Mouse (Mus musculus) CH12.LX (cell line): ENCODE results near the gene Fbxl22. TPM values are rescaled to one million over a fixed set of nuclear protein-coding genes. Genes with fewer than 3 reads are reported as not detected.
A peak's percentile ranks its signal among the peaks of the same experiment; 100 is the strongest.

Source experiments
- DNase-seq: peaks from one replicate; pipeline ENCODE4 v3.0.0-alpha.2; 2013; ENCODE audit errors: extremely low read depth
- H3K27ac ChIP-seq: 2 replicates; pipeline ENCODE4 v1.5.1; 2012; ENCODE audit warnings: low read depth, mild to moderate bottlenecking, control low read depth, moderate library complexity; ENCODE audit not compliant: insufficient read depth
- H3K27me3 ChIP-seq: replicated peaks from 2 replicates; pipeline ENCODE3; 2012; ENCODE audit warnings: inconsistent platforms
- H3K36me3 ChIP-seq, 2 experiments: replicated peaks in 1 of 2; 2 replicates each; pipeline versions ENCODE3 to v1.6.1; 2012; ENCODE audit warnings: inconsistent platforms in 1 of 2, low read length in 1 of 2, mild to moderate bottlenecking in 1 of 2, mixed read lengths in 1 of 2, moderate library complexity in 1 of 2; ENCODE audit not compliant: control insufficient read depth in 1 of 2, insufficient read depth in 1 of 2
- H3K4me1 ChIP-seq, 2 experiments: 2 replicates each; pipeline ENCODE4 v1.6.1; 2012; ENCODE audit warnings: inconsistent platforms in 1 of 2, moderate library complexity in 1 of 2; ENCODE audit not compliant: insufficient read depth in 2 of 2, control insufficient read depth in 1 of 2
- H3K4me2 ChIP-seq: 2 replicates; pipeline ENCODE4 v1.6.1; 2012; ENCODE audit warnings: low read depth, mild to moderate bottlenecking, control low read depth; ENCODE audit not compliant: poor library complexity, insufficient read depth, severe bottlenecking
- H3K4me3 ChIP-seq, 3 experiments: fragments of 150-350 bp in 1 of 3; sonication (generic) in 1 of 3; replicated peaks in 1 of 3; 2 replicates each; pipeline versions ENCODE3 to v1.5.1; 2011 to 2012; ENCODE audit warnings: low read depth in 2 of 3, low read length in 2 of 3, mild to moderate bottlenecking in 2 of 3, moderate library complexity in 2 of 3, control low read depth in 1 of 3, improper control_type of control experiment in 1 of 3, inconsistent platforms in 1 of 3, mixed read lengths in 1 of 3; ENCODE audit not compliant: poor library complexity in 1 of 3
- H3K79me2 ChIP-seq: replicated peaks from 2 replicates; pipeline ENCODE4 v1.6.1; 2012; ENCODE audit warnings: mild to moderate bottlenecking, moderate library complexity; ENCODE audit not compliant: control insufficient read depth, poor library complexity, insufficient read depth, severe bottlenecking; ENCODE audit errors: extremely low read depth
- H3K9ac ChIP-seq: 2 replicates; pipeline ENCODE4 v1.6.1; 2012; ENCODE audit warnings: low read depth, mild to moderate bottlenecking, control low read depth, moderate library complexity; ENCODE audit not compliant: insufficient read depth
- H3K9me3 ChIP-seq: replicated peaks from 2 replicates; pipeline ENCODE3; 2012; ENCODE audit warnings: low read length, inconsistent platforms, mixed read lengths
- BHLHE40 ChIP-seq: IDR thresholded peaks from 2 replicates; pipeline ENCODE4 v1.6.1; 2011; ENCODE audit warnings: mild to moderate bottlenecking, low read depth, low read length, improper control_type of control experiment
- CHD2 ChIP-seq: IDR thresholded peaks from 2 replicates; pipeline ENCODE4 v1.6.1; 2011; ENCODE audit warnings: low read length, improper control_type of control experiment
- CTCF ChIP-seq, 2 experiments: IDR thresholded peaks in 1 of 2; conservative IDR thresholded peaks in 1 of 2; 2 replicates each; pipeline ENCODE4 v1.5.1; 2011 to 2012; ENCODE audit warnings: low read depth in 2 of 2, low read length in 2 of 2, improper control_type of control experiment in 1 of 2, inconsistent platforms in 1 of 2, mild to moderate bottlenecking in 1 of 2, moderate library complexity in 1 of 2
- MXI1 ChIP-seq: IDR thresholded peaks from 2 replicates; pipeline ENCODE4 v1.6.1; 2011; ENCODE audit warnings: mild to moderate bottlenecking, low read depth, low read length, improper control_type of control experiment
- MYC ChIP-seq: IDR thresholded peaks from 2 replicates; pipeline ENCODE4 v1.6.1; 2011; ENCODE audit warnings: low read depth, mild to moderate bottlenecking, improper control_type of control experiment, low read length
- POLR2AphosphoS2 ChIP-seq: IDR thresholded peaks from 2 replicates; pipeline ENCODE4 v1.6.1; 2011; ENCODE audit warnings: low read depth, low read length, improper control_type of control experiment
- RAD21 ChIP-seq: IDR thresholded peaks from 2 replicates; pipeline ENCODE4 v1.6.1; 2011; ENCODE audit warnings: low read depth, mild to moderate bottlenecking, low read length, improper control_type of control experiment, moderate library complexity
- RCOR1 ChIP-seq: conservative IDR thresholded peaks from 2 replicates; pipeline ENCODE4 v1.6.1; 2012; ENCODE audit warnings: low read depth, mild to moderate bottlenecking, inconsistent platforms, low read length, improper control_type of control experiment
- SMC3 ChIP-seq: IDR thresholded peaks from 2 replicates; pipeline ENCODE4 v1.6.1; 2011; ENCODE audit warnings: low read depth, low read length, improper control_type of control experiment
- TBP ChIP-seq: conservative IDR thresholded peaks from 2 replicates; pipeline ENCODE4 v1.6.1; 2011; ENCODE audit warnings: low read depth, low read length, improper control_type of control experiment
- TCF12 ChIP-seq: IDR thresholded peaks from 2 replicates; pipeline ENCODE4 v1.6.1; 2014; ENCODE audit warnings: low read depth, mild to moderate bottlenecking, inconsistent platforms, low read length, improper control_type of control experiment
- ZKSCAN1 ChIP-seq: IDR thresholded peaks from 2 replicates; pipeline ENCODE4 v1.6.1; 2012; ENCODE audit warnings: low read depth, inconsistent platforms, low read length, improper control_type of control experiment, borderline replicate concordance
- dilution Hi-C: fragments of 300-500 bp; cut with MboI; formaldehyde crosslinking; loops from 2 replicates; pipeline ENCODE4 v1.14.3; 2020; ENCODE audit warnings: low sequenced_read_pairs; ENCODE audit not compliant: extremely low pct_unique_long_range_greater_than_20kb, extremely low pct_ligation_motif_present
- in situ Hi-C: fragments of 300-500 bp; cut with MboI; formaldehyde crosslinking; loops from 3 replicates; pipeline ENCODE4 v1.14.3; 2019; ENCODE audit warnings: low sequenced_read_pairs, low pct_ligation_motif_present, low pct_unique_long_range_greater_than_20kb, mixed read lengths
- polyA plus RNA-seq: library from polyadenylated mRNA; unstranded; fragments of >175 nt; gene quantifications from 2 replicates; pipeline ENCODE4 v1.2.1, GENCODE M21; 2012; ENCODE audit warnings: low read depth; ENCODE audit not compliant: insufficient read length
- total RNA-seq, 2 experiments: library from RNA; depleted of rRNA; stranded (reverse); fragments of 300-350 nt in 1 of 2; fragments of >200 nt in 1 of 2; gene quantifications; 2 replicates each; pipeline ENCODE4 v1.2.3; 2012 to 2014

The Fbxl22 gene
- total and polyA plus RNA-seq, 3 experiments: 0.19 to 0.34 (median 0.21) TPM

GRCm38 (mm10) chr9:66465087-66465486 is 49.3 kb downstream of the Fbxl22 start:
- H3K4me2 ChIP-seq: no peak overlapping the region
- DNase-seq: peak; percentile 58
- no peaks in the 10 kb centered on the region for H3K79me2 ChIP-seq
- TF ChIP-seq RAD21 (peak; percentile 58), CHD2 (no peak), MXI1 (no peak), TBP (no peak), RCOR1 (no peak), ZKSCAN1 (no peak), SMC3 (peak; percentile 61), CTCF (conservative IDR thresholded peaks at IDR 0.05 in 1 of 2, IDR thresholded peaks at IDR 0.05 in 1 of 2; ENCODE audit: low read depth in 2 of 2, low read length in 2 of 2) (peak; percentile 51 to 70), TCF12 (no peak), BHLHE40 (no peak), POLR2AphosphoS2 (no peak), MYC (no peak)
- H3K9ac ChIP-seq: no peak overlapping the region
- no peaks in the 10 kb centered on the region for H3K27me3 ChIP-seq
- no peak overlapping the region for H3K27ac ChIP-seq
- dilution Hi-C loops (no loop called here), in situ Hi-C loops (no loop called here)
- H3K4me1 ChIP-seq: no peaks in the 10 kb centered on the region
- no peak overlapping the region for H3K4me3 ChIP-seq
- H3K36me3 ChIP-seq: peaks cover 37 to 67% of the 10 kb centered on the region in 2 experiments
- no peaks in the 10 kb centered on the region for H3K9me3 ChIP-seq

Other genes starting within 250 kb of the Fbxl22 start
- gene Herc1, start 164.1 kb downstream of the Fbxl22 start, total RNA-seq (2012; rRNA removed): 45.2 and 47.6 TPM in 2 replicates
- gene Herc1, start 164.1 kb downstream of the Fbxl22 start, total RNA-seq (2014; rRNA removed): 32.9 and 33.2 TPM in 2 replicates
- gene Herc1, start 164.1 kb downstream of the Fbxl22 start, polyA plus RNA-seq: 35.4 and 42.1 TPM in 2 replicates
- 19.0 and 24.4 TPM in 2 replicates for gene Usp3, start 78.5 kb upstream of the Fbxl22 start, total RNA-seq (2012; rRNA removed)
- 36.6 and 40.8 TPM in 2 replicates for gene Usp3, start 78.5 kb upstream of the Fbxl22 start, total RNA-seq (2014; rRNA removed)
- 39.5 and 50.9 TPM in 2 replicates for gene Usp3, start 78.5 kb upstream of the Fbxl22 start, polyA plus RNA-seq
- 16.4 and 17.8 TPM in 2 replicates for gene Car12, start 199.1 kb upstream of the Fbxl22 start, total RNA-seq (2012; rRNA removed)
- gene Car12, start 199.1 kb upstream of the Fbxl22 start, total RNA-seq (2014; rRNA removed): 33.8 and 38.0 TPM in 2 replicates
- 28.8 and 34.6 TPM in 2 replicates for gene Car12, start 199.1 kb upstream of the Fbxl22 start, polyA plus RNA-seq